Mouse (Mus musculus) inflammation-experienced regulatory T-cells, adult 6 months (primary cell): Measurements from ENCODE around the gene Clip4. TPM values are rescaled to one million over a fixed set of nuclear protein-coding genes. Genes with fewer than 3 reads are reported as not detected.

Experiments
- ATAC-seq: one replicate; pipeline ENCODE4 v1.8.0; 2017
- polyA plus RNA-seq, 3 experiments: library from polyadenylated mRNA; unstranded; fragments of 100-300 nt; shearing (Covaris generic); gene quantifications; one replicate each; pipeline ENCODE4 v1.2.1; 2017

The Clip4 gene
- polyA plus RNA-seq, 3 experiments from 2014 or later: 0.28 TPM; not detected in 2

DNA sequence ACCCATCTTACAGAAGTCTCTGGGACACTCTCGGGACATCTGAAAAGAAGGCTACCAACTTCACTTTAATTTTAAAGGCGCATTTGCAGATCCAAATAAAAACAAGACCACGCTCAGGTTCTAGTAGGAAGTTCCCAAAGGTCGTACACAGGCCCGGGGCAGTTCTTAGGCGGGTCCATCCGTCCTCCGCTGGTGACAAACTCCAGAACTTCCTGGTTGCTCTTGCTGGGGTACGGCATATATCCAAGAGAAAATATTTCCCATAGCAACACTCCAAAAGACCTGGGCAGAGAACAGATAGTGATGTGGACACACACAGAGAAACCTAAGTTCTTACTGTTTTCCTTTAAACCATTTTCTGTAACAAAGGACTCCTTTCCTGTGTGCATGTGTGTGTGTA lies 106.5 kb downstream of the Clip4 start:
- no peak for ATAC-seq

DNA sequence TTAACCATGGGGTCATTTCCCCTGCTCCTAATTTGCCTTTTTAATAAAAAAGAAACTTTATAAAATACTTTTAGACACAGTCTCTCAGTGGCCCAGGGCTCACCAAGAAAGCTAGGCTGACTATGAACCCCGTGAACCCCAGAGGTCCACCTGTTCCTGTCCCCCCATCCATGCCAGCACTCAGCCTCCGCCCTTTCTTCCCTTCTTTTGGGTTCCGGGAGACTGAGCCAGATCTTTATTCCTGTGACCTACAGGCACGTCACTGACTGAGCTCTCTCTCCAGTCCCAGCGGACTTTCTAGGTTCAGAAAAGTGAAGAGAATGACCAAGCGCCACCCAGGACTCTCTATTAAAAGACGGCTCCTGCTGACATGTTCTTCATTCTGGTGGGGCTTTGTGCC lies 107.2 kb downstream of the Clip4 start:
- ATAC-seq: no peak

DNA sequence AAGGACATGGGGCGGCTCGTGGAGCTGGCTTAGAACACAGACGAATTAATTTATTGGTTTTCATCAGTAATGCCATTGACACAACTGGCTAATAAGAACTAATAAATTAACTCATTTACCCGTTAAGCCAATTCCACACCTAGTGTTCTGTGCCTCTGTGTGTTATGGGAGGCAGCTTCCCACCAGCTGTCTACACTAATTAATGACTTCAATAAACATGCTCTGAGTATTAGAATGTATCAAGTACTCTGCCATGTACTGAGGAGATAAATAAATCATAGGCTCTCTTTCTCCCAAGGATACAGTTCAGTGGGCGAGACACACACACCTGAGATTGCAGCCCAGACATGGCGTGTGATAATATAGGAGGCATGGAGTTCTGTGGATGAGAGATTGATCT lies 113.1 kb downstream of the Clip4 start:
- ATAC-seq: no peak

DNA sequence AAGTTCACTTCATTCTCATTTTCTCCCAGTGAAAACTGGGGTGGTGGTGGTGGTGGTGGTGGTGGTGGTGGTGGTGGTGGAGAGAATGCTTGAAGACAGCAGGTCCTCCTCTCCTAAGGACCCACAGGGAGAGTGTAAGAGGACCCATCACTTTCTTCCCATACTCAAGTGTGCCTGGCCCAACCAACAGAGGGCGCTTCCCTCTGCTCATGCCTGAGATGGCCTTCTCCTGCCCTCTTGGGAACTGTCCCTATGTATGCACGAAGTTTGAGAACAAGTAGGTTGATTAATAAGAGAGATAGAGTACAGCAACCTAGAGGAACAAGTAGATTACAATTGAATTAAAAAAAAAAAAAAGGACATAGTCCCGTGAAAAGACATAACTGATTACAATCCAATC lies 140.8 kb downstream of the Clip4 start:
- no peak for ATAC-seq

DNA sequence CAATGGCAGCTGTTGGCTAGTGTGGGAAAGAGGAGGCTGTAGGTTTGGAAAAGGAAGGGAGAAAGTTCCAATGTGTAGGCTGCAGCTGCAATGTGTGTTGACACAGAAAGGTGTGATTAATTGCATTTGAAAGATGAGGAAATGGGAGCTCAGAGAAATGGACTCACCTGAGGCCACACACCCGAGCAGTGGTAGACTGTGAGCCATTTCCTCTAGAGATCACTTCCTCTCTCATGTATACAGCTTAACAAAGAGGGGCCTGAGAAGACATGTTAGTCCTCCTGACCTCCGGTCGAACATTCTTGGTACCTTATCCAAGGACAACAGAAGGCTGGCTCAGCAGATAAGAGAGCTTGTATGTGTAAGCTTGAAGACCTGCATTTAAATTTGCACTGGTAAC lies 144.9 kb downstream of the Clip4 start:
- no peak for ATAC-seq

Other genes with a start within 250 kb of the Clip4 start
- gene Ndc80, start 241.6 kb upstream of the Clip4 start, polyA plus RNA-seq: 10 to 100 TPM in 1 of 3 experiments, 1 to 10 TPM in 2; 9.1 to 56.4 (median 9.4) TPM
- gene Spdya, start 216.4 kb upstream of the Clip4 start, polyA plus RNA-seq: 1 to 10 TPM in 1 of 3 experiments, under 1 TPM in 2; 0.40 to 1.1 (median 0.67) TPM
- 100 to 1,000 TPM; 102 to 142 (median 126) TPM for gene Wdr43, start 152.6 kb upstream of the Clip4 start, polyA plus RNA-seq
- gene Togaram2, start 95.2 kb upstream of the Clip4 start, polyA plus RNA-seq: not detected
- not detected for gene Pcare, start 15.6 kb upstream of the Clip4 start, polyA plus RNA-seq